Mouse (Mus musculus) embryonic facial prominence, embryonic 11.5 days (tissue): ENCODE measurements around the gene Ptprg. TPM values are rescaled to one million over a fixed set of nuclear protein-coding genes. Genes with fewer than 3 reads are reported as not detected.
A peak's percentile ranks its signal among the peaks of the same experiment; 100 is the strongest.

ENCODE experiments used
- ATAC-seq: fragments of 200-750 bp; cut with Nextera tagmentation; replicated peaks from 2 replicates; pipeline ENCODE4 v1.8.0; 2017; ENCODE audit warnings: low read depth; ENCODE audit not compliant: insufficient number of reproducible peaks, low FRiP score, low TSS enrichment
- DNase-seq: peaks from one replicate; pipeline ENCODE4 v3.0.0-alpha.2; 2015; ENCODE audit warnings: low spot score
- H3K27ac ChIP-seq: fragments of 300-500 bp; sonication (generic); replicated peaks from 2 replicates; pipeline ENCODE4 v1.5.1; 2014; ENCODE audit warnings: mild to moderate bottlenecking, low read depth, low read length, control low read depth
- H3K27me3 ChIP-seq: fragments of 300-500 bp; sonication (generic); 2 replicates; pipeline ENCODE4 v1.6.1; 2014; ENCODE audit warnings: mild to moderate bottlenecking, low read length, moderate library complexity, mixed read lengths; ENCODE audit not compliant: control insufficient read depth, insufficient read depth
- H3K36me3 ChIP-seq: fragments of 300-500 bp; sonication (generic); replicated peaks from 2 replicates; pipeline ENCODE4 v1.6.1; 2014; ENCODE audit warnings: low read depth, mild to moderate bottlenecking, low read length, moderate library complexity, mixed read lengths; ENCODE audit not compliant: control insufficient read depth, insufficient read depth
- H3K4me1 ChIP-seq: fragments of 300-500 bp; sonication (generic); 2 replicates; pipeline ENCODE4 v1.6.1; 2014; ENCODE audit warnings: low read length, mixed read lengths; ENCODE audit not compliant: control insufficient read depth, insufficient read depth
- H3K4me2 ChIP-seq: fragments of 300-500 bp; sonication (generic); 2 replicates; pipeline ENCODE4 v1.6.1; 2014; ENCODE audit warnings: low read depth, mild to moderate bottlenecking, control low read depth, low read length, moderate library complexity
- H3K4me3 ChIP-seq: fragments of 300-500 bp; sonication (generic); 2 replicates; pipeline ENCODE4 v1.5.1; 2014; ENCODE audit warnings: low read depth, low read length, control low read depth
- H3K9ac ChIP-seq: fragments of 300-500 bp; sonication (generic); replicated peaks from 2 replicates; pipeline ENCODE4 v1.6.1; 2014; ENCODE audit warnings: mild to moderate bottlenecking, control low read depth, low read length
- H3K9me3 ChIP-seq: fragments of 300-500 bp; sonication (generic); replicated peaks from 2 replicates; pipeline ENCODE4 v1.6.1; 2016; ENCODE audit warnings: mild to moderate bottlenecking, low read length, inconsistent platforms, mixed read lengths; ENCODE audit not compliant: control insufficient read depth
- WGBS: fragments of 180-500 bp; shearing (Covaris S2); extraction: QIAGEN DNeasy Blood & Tissue Kit; methylation state at CpG from one replicate; pipeline ENCODE4 v1.1.7; 2014; 5-methylcytosine and 5-hydroxymethylcytosine counted together
- polyA plus RNA-seq: library from polyadenylated mRNA; unstranded; fragments of >200 nt; fragmentation: Nextera tagmentation; extraction: Ambion mirVana; gene quantifications from 2 replicates; pipeline ENCODE4 v1.2.1, GENCODE M21; 2014

Gene Ptprg
- polyA plus RNA-seq, 1 experiment from 2014 or later: 28.7 TPM

DNA sequence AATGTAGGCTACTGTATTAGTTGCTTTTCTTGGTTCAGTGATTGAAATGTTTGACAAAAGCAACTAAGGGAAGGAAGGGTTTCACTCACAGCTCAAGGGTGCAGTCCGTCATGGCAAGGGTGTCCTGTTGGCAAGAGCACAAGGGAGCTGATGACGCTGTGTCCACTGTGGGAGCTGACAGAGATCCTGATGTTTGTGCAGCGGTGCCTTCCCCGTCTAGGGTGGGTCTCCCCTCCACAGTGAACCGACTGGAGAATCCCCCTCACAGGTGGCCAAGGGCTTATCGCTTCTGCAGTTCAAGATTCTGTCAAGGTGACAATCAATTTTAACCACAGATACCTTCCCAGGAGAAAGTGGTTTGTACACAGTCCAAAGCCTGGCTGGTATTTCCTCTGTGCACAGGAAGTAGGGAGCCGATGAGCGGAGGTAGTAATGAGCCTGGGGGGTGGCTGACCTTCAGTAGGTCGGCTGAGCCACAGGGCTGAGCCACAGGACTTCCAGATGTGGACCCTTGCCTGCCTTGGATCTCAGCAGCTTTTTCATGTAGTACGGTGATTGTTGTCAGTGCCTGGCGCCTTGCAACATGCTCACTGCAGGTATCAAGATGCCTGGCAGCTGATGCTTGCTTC is 18.5 kb downstream of the Ptprg start:
- no peak overlapping the region for H3K9ac ChIP-seq
- no peak for DNase-seq
- no peak overlapping the region for H3K4me3 ChIP-seq
- H3K27me3 ChIP-seq: no peaks in the 10 kb centered on the region
- no peaks in the 10 kb centered on the region for H3K9me3 ChIP-seq
- no peak overlapping the region for H3K4me2 ChIP-seq
- H3K4me1 ChIP-seq: no peaks in the 10 kb centered on the region
- 58% methylated on average over 11 of the region's 11 CpGs for WGBS
- ATAC-seq: no peak
- no peaks in the 10 kb centered on the region for H3K36me3 ChIP-seq
- H3K27ac ChIP-seq: no peak overlapping the region

DNA sequence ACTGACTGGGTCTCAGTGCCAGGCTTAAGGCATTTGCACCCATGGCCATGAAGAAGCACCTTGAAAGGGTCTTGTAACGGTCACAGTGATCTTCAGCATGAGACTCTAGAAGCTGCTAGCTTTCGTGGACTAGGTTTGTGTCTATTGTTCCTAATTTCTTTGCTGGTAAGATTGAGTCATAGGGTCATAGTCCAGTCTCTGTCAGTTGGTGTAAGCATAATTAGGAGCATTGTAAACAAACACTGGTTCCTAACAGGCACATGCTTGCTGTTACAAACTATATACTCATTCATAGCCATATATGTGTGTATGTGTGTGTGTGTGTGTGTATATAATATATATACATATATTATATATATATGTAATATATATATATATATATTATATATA is 19.1 kb downstream of the Ptprg start:
- ATAC-seq: no peak
- Histone ChIP-seq H3K27me3 (no peaks in the 10 kb centered on the region), H3K4me2 (no peak overlapping the region), H3K9ac (no peak overlapping the region), H3K4me3 (no peak overlapping the region), H3K27ac (no peak overlapping the region), H3K4me1 (peaks cover 2% of the 10 kb centered on the region; the same call in 1 of the 2 replicates), H3K9me3 (no peaks in the 10 kb centered on the region), H3K36me3 (no peaks in the 10 kb centered on the region)
- no peak for DNase-seq
- WGBS: 87% methylated on average over 2 of the region's 2 CpGs

DNA sequence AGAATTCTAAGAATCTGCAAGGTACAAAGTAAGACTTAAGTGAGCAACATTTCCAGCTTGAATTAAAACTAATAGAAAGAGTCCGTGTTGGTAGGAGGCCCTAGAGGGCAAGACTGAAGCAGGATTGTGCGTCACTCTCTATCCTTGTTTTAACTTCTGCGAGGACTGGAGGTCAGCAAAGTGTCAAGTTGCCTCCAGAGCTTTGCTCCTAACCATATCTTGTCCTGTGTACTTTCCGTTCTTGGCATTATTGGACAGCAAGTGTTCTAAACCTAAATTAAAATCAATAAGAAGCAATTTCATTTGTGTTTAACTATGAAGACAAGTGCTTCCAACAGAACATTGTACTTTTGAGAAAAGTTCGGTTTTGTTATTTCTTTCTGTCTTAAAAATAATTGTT is 20.4 kb downstream of the Ptprg start:
- Histone ChIP-seq H3K4me2 (no peak overlapping the region), H3K9ac (no peak overlapping the region), H3K4me3 (no peak overlapping the region), H3K27me3 (no peaks in the 10 kb centered on the region), H3K36me3 (no peaks in the 10 kb centered on the region), H3K9me3 (no peaks in the 10 kb centered on the region), H3K27ac (no peak overlapping the region), H3K4me1 (peaks cover 4% of the 10 kb centered on the region; the same call in 1 of the 2 replicates)
- WGBS: 42% methylated on average over 5 of the region's 5 CpGs
- no peak for ATAC-seq
- DNase-seq: no peak

DNA sequence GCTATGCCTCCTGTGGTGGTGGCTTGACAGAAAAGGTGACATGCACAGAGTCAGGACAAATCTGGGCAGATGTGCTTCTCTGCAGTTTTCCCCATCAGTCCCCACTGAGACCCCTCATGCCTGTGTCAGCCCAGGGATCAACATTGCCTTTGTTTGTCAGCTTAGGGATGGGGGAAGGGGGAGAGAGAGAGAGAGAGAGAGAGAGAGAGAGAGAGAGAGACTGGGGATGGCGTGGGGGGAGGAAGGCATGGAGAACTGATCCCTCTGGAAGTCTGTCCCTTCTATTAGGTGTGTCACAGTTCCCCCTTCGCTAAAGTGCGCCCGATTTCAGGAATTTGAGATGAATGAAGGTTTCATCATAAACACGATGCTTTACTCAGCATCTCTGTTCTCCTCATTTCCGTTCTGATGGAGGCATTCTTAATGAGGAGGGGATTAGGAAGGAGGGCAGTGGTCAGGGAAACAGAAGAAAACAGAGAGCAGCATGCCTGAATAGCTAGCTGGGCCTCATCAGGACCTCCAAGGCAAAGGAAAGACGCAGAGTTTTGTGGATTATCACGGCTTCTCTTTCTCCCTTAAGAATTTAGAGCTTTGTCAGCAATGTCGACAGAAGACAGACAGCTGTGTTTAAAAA is 24.1 kb downstream of the Ptprg start:
- peaks cover 4% of the 10 kb centered on the region; the same call in 1 of the 2 replicates for H3K4me1 ChIP-seq
- H3K4me2 ChIP-seq: no peak overlapping the region
- 0 out of 2 replicates have a peak, but pooled peaks have one; percentile 59 for ATAC-seq
- H3K4me3 ChIP-seq: no peak overlapping the region
- H3K27ac ChIP-seq: no peak overlapping the region
- no peak overlapping the region for H3K9ac ChIP-seq
- no peaks in the 10 kb centered on the region for H3K27me3 ChIP-seq
- H3K9me3 ChIP-seq: no peaks in the 10 kb centered on the region
- no peaks in the 10 kb centered on the region for H3K36me3 ChIP-seq
- WGBS: 4% methylated on average over 9 of the region's 9 CpGs
- peak; percentile 32 for DNase-seq

DNA sequence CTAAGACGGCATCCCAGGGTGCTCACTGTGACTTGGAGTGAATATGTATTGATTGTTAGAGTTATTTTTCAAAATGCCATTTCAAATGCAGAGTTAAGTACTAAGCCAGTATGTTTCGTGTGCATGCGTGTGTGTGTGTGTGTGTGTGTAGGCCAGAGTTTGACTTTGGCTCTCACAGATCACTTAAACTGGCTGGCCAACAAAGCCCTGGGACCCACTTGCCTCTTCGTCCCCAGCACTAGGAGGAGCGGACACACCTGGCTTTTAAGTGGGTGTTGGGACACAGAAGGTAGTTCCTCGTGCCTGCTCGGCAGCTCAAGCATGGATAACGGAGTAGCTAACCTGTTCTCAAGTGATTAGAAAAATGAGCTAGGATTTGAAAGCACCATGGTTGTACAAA is 24.6 kb downstream of the Ptprg start:
- H3K4me1 ChIP-seq: peaks cover 4% of the 10 kb centered on the region; the same call in 1 of the 2 replicates
- ATAC-seq (no peak), DNase-seq (no peak)
- H3K4me3 ChIP-seq: no peak overlapping the region
- H3K27me3 ChIP-seq: no peaks in the 10 kb centered on the region
- H3K27ac ChIP-seq: no peak overlapping the region
- H3K9ac ChIP-seq: no peak overlapping the region
- H3K36me3 ChIP-seq: no peaks in the 10 kb centered on the region
- WGBS: 63% methylated on average over 8 of the region's 8 CpGs
- H3K4me2 ChIP-seq: no peak overlapping the region
- no peaks in the 10 kb centered on the region for H3K9me3 ChIP-seq

DNA sequence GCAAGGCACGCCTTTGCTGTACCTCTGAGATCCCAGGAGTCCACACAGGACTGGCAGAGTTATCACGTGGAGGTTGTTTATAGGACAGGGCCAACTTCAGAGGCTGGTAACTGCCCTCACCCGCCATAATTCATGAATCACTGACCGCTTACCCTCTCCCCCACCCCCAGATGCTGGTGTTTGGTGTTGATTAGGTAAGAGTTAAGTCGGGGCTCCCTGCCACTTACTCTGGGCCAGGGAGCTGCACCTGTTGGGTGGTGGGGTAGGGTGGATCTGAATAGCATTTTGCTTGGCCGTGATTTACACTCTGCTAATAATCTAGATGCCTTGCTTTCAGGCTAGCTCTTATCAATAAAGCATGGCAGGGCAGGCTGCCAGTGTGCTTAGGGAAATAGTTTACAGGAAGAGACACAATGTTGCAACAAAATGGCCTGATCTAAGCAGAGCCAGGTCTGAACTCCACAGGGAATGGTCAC is 25.2 kb downstream of the Ptprg start:
- H3K9me3 ChIP-seq: no peaks in the 10 kb centered on the region
- 34% methylated on average over 6 of the region's 6 CpGs for WGBS
- no peak overlapping the region for H3K4me2 ChIP-seq
- H3K27ac ChIP-seq: no peak overlapping the region
- no peaks in the 10 kb centered on the region for H3K27me3 ChIP-seq
- H3K4me3 ChIP-seq: no peak overlapping the region
- H3K9ac ChIP-seq: no peak overlapping the region
- no peaks in the 10 kb centered on the region for H3K36me3 ChIP-seq
- DNase-seq: no peak
- peaks cover 4% of the 10 kb centered on the region; the same call in 1 of the 2 replicates for H3K4me1 ChIP-seq
- ATAC-seq: no peak

DNA sequence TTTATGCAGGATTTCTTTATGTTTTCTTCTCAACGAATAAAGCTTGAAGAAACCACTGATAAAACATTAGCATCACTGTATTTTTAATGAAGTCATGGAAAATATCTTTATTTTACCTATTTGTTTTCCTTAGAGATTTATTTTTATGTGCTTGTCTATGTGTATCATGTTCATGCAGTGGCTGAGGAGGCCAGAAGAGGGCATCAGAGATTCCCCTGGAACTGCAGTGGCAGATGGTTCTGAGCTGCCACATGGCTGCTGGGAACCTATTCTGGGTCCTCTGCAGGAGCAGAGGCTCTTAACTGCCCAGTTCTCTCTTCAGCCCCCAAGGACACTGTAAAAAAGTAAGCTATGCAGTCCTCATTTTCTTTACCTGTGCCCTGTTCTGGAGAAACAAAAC is 26.6 kb downstream of the Ptprg start:
- WGBS: 97% methylated on average over 1 of the region's 1 CpGs
- Histone ChIP-seq H3K27me3 (no peaks in the 10 kb centered on the region), H3K36me3 (no peaks in the 10 kb centered on the region)

DNA sequence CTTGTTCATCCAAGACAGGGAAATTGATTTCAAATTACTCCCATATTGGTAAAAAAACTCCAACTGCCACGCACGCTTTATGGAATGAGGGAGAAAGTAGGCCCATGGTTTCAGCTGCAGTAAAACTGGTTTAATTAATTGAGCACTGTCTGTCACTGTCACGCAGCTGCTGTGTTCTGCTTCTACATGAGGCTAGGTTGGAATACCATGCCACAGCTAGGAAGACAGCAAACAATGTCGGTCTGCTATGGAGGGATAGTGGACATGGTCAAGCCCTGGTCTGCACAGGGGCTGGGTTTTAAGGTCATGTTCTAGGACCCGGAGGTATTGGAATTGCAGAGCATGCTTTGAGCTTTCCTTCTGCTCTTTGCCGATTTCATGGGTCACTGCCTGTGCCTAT is 30.9 kb downstream of the Ptprg start:
- no peaks in the 10 kb centered on the region for H3K4me1 ChIP-seq
- no peak overlapping the region for H3K4me3 ChIP-seq
- no peak for ATAC-seq
- 56% methylated on average over 6 of the region's 6 CpGs for WGBS
- no peak overlapping the region for H3K9ac ChIP-seq
- no peak overlapping the region for H3K27ac ChIP-seq
- H3K9me3 ChIP-seq: no peaks in the 10 kb centered on the region
- H3K27me3 ChIP-seq: no peaks in the 10 kb centered on the region
- DNase-seq: no peak
- H3K36me3 ChIP-seq: no peaks in the 10 kb centered on the region
- no peak overlapping the region for H3K4me2 ChIP-seq

More for the DNA sequence above, 26.6 kb downstream of the Ptprg start:
- H3K27ac ChIP-seq: no peak overlapping the region
- no peaks in the 10 kb centered on the region for H3K9me3 ChIP-seq
- no peak overlapping the region for H3K9ac ChIP-seq
- ATAC-seq (no peak), DNase-seq (no peak)
- peaks cover 4% of the 10 kb centered on the region; the same call in 1 of the 2 replicates for H3K4me1 ChIP-seq
- no peak overlapping the region for H3K4me3 ChIP-seq
- no peak overlapping the region for H3K4me2 ChIP-seq
